Mouse (Mus musculus): ENCODE measurements around the gene Mdga2. TPM values are rescaled to one million over a fixed set of nuclear protein-coding genes. Genes with fewer than 3 reads are reported as not detected.

The Mdga2 gene
- polyA plus RNA-seq, 1 experiment from 2014 or later: 43.2 TPM

- H3K4me3 ChIP-seq (ENCODE audit: low read depth, low read length): no peak overlapping the region
- H3K27me3 ChIP-seq (ENCODE audit: control insufficient read depth, insufficient read depth, low read length): no peaks in the 10 kb centered on the region
- no peaks in the 10 kb centered on the region for H3K4me1 ChIP-seq (ENCODE audit: control insufficient read depth, insufficient read depth, low read length)
- H3K9ac ChIP-seq (replicated peaks; ENCODE audit: low read depth, low read length): no peak overlapping the region
- no peaks in the 10 kb centered on the region for H3K36me3 ChIP-seq (ENCODE audit: control insufficient read depth, insufficient read depth, low read length)
- H3K27ac ChIP-seq (ENCODE audit: low read depth, low read length): no peak overlapping the region
- WGBS: 66% methylated on average over 3 of the region's 3 CpGs
- H3K4me2 ChIP-seq (ENCODE audit: low read depth, low read length): no peak overlapping the region
- no peak for ATAC-seq (ENCODE audit: low read depth)
- no peaks in the 10 kb centered on the region for H3K9me3 ChIP-seq (ENCODE audit: control insufficient read depth, low read length)
Observed at GRCm38 (mm10) chr12:66679558-66679957, 542.8 kb downstream of the Mdga2 start.

- no peaks in the 10 kb centered on the region for H3K9me3 ChIP-seq (ENCODE audit: control insufficient read depth, low read length)
- ATAC-seq (ENCODE audit: low read depth): peak; percentile 31; the same call in 1 of the 2 replicates
- 34% methylated on average over 12 of the region's 12 CpGs for WGBS
Observed at GRCm38 (mm10) chr12:66648605-66649552, 573.5 kb downstream of the Mdga2 start.

GRCm38 (mm10) chr12:66640408-66640807 is 581.9 kb downstream of the Mdga2 start:
- H3K4me1 ChIP-seq (ENCODE audit: control insufficient read depth, insufficient read depth, low read length): no peaks in the 10 kb centered on the region
- no peak overlapping the region for H3K4me2 ChIP-seq (ENCODE audit: low read depth, low read length)
- H3K4me3 ChIP-seq (ENCODE audit: low read depth, low read length): no peak overlapping the region
- 45% methylated on average over 1 of the region's 1 CpGs for WGBS
- no peaks in the 10 kb centered on the region for H3K9me3 ChIP-seq (ENCODE audit: control insufficient read depth, low read length)
- H3K9ac ChIP-seq (replicated peaks; ENCODE audit: low read depth, low read length): no peak overlapping the region
- no peak overlapping the region for H3K27ac ChIP-seq (ENCODE audit: low read depth, low read length)
- no peaks in the 10 kb centered on the region for H3K36me3 ChIP-seq (ENCODE audit: control insufficient read depth, insufficient read depth, low read length)
- H3K27me3 ChIP-seq (ENCODE audit: control insufficient read depth, insufficient read depth, low read length): no peaks in the 10 kb centered on the region
- 0 out of 2 replicates have a peak, but pooled peaks have one; percentile 21 for ATAC-seq (ENCODE audit: low read depth)

More at GRCm38 (mm10) chr12:66648605-66649552, 573.5 kb downstream of the Mdga2 start:
- H3K36me3 ChIP-seq (ENCODE audit: control insufficient read depth, insufficient read depth, low read length): no peaks in the 10 kb centered on the region
- no peak overlapping the region for H3K4me3 ChIP-seq (ENCODE audit: low read depth, low read length)
- H3K9ac ChIP-seq (replicated peaks; ENCODE audit: low read depth, low read length): no peak overlapping the region
- no peak overlapping the region for H3K4me2 ChIP-seq (ENCODE audit: low read depth, low read length)
- no peaks in the 10 kb centered on the region for H3K27me3 ChIP-seq (ENCODE audit: control insufficient read depth, insufficient read depth, low read length)
- H3K27ac ChIP-seq (ENCODE audit: low read depth, low read length): no peak overlapping the region
- H3K4me1 ChIP-seq (ENCODE audit: control insufficient read depth, insufficient read depth, low read length): no peaks in the 10 kb centered on the region

- no peak overlapping the region for H3K4me3 ChIP-seq (ENCODE audit: low read depth, low read length)
- ATAC-seq (ENCODE audit: low read depth): no peak
- H3K4me2 ChIP-seq (ENCODE audit: low read depth, low read length): no peak overlapping the region
- H3K27me3 ChIP-seq (ENCODE audit: control insufficient read depth, insufficient read depth, low read length): no peaks in the 10 kb centered on the region
- H3K9ac ChIP-seq (replicated peaks; ENCODE audit: low read depth, low read length): no peak overlapping the region
- WGBS: 92% methylated on average over 3 of the region's 3 CpGs
- no peaks in the 10 kb centered on the region for H3K4me1 ChIP-seq (ENCODE audit: control insufficient read depth, insufficient read depth, low read length)
- no peak overlapping the region for H3K27ac ChIP-seq (ENCODE audit: low read depth, low read length)
- H3K36me3 ChIP-seq (ENCODE audit: control insufficient read depth, insufficient read depth, low read length): no peaks in the 10 kb centered on the region
- H3K9me3 ChIP-seq (ENCODE audit: control insufficient read depth, low read length): no peaks in the 10 kb centered on the region
Observed at GRCm38 (mm10) chr12:66619944-66620343, 602.4 kb downstream of the Mdga2 start.

- Histone ChIP-seq H3K27me3 (ENCODE audit: control insufficient read depth, insufficient read depth, low read length) (no peaks in the 10 kb centered on the region), H3K36me3 (ENCODE audit: control insufficient read depth, insufficient read depth, low read length) (no peaks in the 10 kb centered on the region), H3K4me2 (ENCODE audit: low read depth, low read length) (no peak overlapping the region), H3K9ac (replicated peaks; ENCODE audit: low read depth, low read length) (no peak overlapping the region), H3K4me1 (ENCODE audit: control insufficient read depth, insufficient read depth, low read length) (peaks cover 3% of the 10 kb centered on the region; the same call in 1 of the 2 replicates), H3K4me3 (ENCODE audit: low read depth, low read length) (no peak overlapping the region), H3K27ac (ENCODE audit: low read depth, low read length) (no peak overlapping the region), H3K9me3 (ENCODE audit: control insufficient read depth, low read length) (no peaks in the 10 kb centered on the region)
- 24% methylated on average over 1 of the region's 1 CpGs for WGBS
- peak; percentile 58 for ATAC-seq (ENCODE audit: low read depth)
Observed at GRCm38 (mm10) chr12:66591617-66592230, 630.6 kb downstream of the Mdga2 start.

GRCm38 (mm10) chr12:66565396-66565795 is 657.0 kb downstream of the Mdga2 start:
- no peak overlapping the region for H3K4me3 ChIP-seq (ENCODE audit: low read depth, low read length)
- H3K27ac ChIP-seq (ENCODE audit: low read depth, low read length): no peak overlapping the region
- no peaks in the 10 kb centered on the region for H3K9me3 ChIP-seq (ENCODE audit: control insufficient read depth, low read length)
- no peak for ATAC-seq (ENCODE audit: low read depth)
- H3K27me3 ChIP-seq (ENCODE audit: control insufficient read depth, insufficient read depth, low read length): no peaks in the 10 kb centered on the region
- H3K4me2 ChIP-seq (ENCODE audit: low read depth, low read length): no peak overlapping the region
- H3K9ac ChIP-seq (replicated peaks; ENCODE audit: low read depth, low read length): no peak overlapping the region
- WGBS: 85% methylated on average over 1 of the region's 1 CpGs
- no peaks in the 10 kb centered on the region for H3K4me1 ChIP-seq (ENCODE audit: control insufficient read depth, insufficient read depth, low read length)
- no peaks in the 10 kb centered on the region for H3K36me3 ChIP-seq (ENCODE audit: control insufficient read depth, insufficient read depth, low read length)

GRCm38 (mm10) chr12:66556846-66557245 is 665.5 kb downstream of the Mdga2 start:
- H3K36me3 ChIP-seq (ENCODE audit: control insufficient read depth, insufficient read depth, low read length): no peaks in the 10 kb centered on the region
- ATAC-seq (ENCODE audit: low read depth): peak; percentile 51; the same call in 1 of the 2 replicates
- WGBS: 48% methylated on average over 3 of the region's 3 CpGs
- no peaks in the 10 kb centered on the region for H3K27me3 ChIP-seq (ENCODE audit: control insufficient read depth, insufficient read depth, low read length)
- H3K9ac ChIP-seq (replicated peaks; ENCODE audit: low read depth, low read length): no peak overlapping the region
- H3K9me3 ChIP-seq (ENCODE audit: control insufficient read depth, low read length): no peaks in the 10 kb centered on the region
- no peak overlapping the region for H3K27ac ChIP-seq (ENCODE audit: low read depth, low read length)
- no peak overlapping the region for H3K4me3 ChIP-seq (ENCODE audit: low read depth, low read length)
- no peaks in the 10 kb centered on the region for H3K4me1 ChIP-seq (ENCODE audit: control insufficient read depth, insufficient read depth, low read length)
- H3K4me2 ChIP-seq (ENCODE audit: low read depth, low read length): no peak overlapping the region

- Histone ChIP-seq H3K4me3 (ENCODE audit: low read depth, low read length) (no peak overlapping the region), H3K27ac (ENCODE audit: low read depth, low read length) (no peak overlapping the region), H3K4me1 (ENCODE audit: control insufficient read depth, insufficient read depth, low read length) (no peaks in the 10 kb centered on the region), H3K9me3 (ENCODE audit: control insufficient read depth, low read length) (no peaks in the 10 kb centered on the region), H3K27me3 (ENCODE audit: control insufficient read depth, insufficient read depth, low read length) (no peaks in the 10 kb centered on the region), H3K9ac (replicated peaks; ENCODE audit: low read depth, low read length) (no peak overlapping the region), H3K4me2 (ENCODE audit: low read depth, low read length) (no peak overlapping the region), H3K36me3 (ENCODE audit: control insufficient read depth, insufficient read depth, low read length) (no peaks in the 10 kb centered on the region)
- 74% methylated on average over 2 of the region's 2 CpGs for WGBS
- ATAC-seq (ENCODE audit: low read depth): peak; percentile 63; the same call in 1 of the 2 replicates
Observed at GRCm38 (mm10) chr12:66556178-66556820, 666.0 kb downstream of the Mdga2 start.

Data from neural tube, embryonic 14.5 days (tissue).